Mouse (Mus musculus): Measurements from ENCODE around the gene Nfya. TPM values are rescaled to one million over a fixed set of nuclear protein-coding genes. Genes with fewer than 3 reads are reported as not detected.
A peak's percentile ranks its signal among the peaks of the same experiment; 100 is the strongest.

The Nfya gene
- total RNA-seq (2021) = 10 to 100 TPM; 30.3 to 42.0 TPM
- long read RNA-seq, experiment 1, partial matches to known transcripts = 0 of 4 reads
- long read RNA-seq, experiment 1, other reads (novel, unspliced or antisense) = 3 of 4 reads
- long read RNA-seq, experiment 2, partial matches to known transcripts = 0 of 5 reads
- long read RNA-seq, experiment 2, other reads (novel, unspliced or antisense) = 2 of 5 reads

DNA sequence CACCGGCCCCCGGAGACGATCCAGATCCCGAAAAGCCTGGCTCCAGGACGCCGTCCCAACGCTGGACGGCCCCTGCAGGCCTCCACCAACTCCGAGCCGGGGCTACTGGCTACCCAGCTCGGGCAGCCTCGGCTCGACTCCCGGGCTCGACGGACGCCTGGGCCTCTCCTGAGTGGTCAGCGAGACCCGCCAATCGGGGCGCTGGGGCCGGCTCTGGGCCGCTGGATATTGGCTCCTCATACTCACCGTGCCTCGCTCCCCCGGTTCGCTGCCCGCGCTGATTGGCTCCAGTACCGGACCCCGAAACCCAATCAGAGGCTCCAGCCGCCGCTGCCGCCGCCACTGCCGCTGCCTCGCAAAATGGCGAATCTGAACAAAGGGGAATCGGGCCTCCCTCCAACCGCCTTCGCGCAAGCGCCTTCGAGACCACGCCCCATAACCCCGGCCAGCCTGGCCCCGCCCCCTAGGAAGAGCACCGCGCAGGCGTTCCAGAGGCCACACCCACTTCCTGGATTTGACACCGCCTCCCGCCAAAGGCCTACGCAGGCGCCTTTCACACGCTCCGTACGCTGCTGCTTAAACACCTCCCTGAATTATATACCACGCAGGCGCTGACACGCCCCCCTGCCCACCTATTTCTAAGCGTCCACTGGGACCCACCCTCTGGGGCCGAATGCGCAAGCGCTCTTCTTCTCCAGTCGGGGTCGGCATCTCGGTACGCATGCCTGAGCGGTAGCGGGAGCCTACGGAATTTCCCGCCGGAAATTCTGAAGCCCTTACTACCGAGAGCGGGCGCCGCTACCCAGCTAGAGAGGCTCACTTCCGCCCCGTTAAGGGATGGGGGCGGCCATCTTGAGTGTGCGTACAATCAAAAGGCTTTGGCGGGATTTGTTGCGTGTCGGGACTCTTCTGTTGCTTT, at the start of gene Nfya, which contains the start of gene Oard1:
Gene Nfya, minus strand, starts transcription at position 527 of the 919 bp plus-strand sequence.
Gene Oard1, plus strand, starts transcription at position 635 of the 919 bp plus-strand sequence.
- peak; percentile 100 for DNase-seq (ENCODE audit: low spot score in 2 of 2)

DNA sequence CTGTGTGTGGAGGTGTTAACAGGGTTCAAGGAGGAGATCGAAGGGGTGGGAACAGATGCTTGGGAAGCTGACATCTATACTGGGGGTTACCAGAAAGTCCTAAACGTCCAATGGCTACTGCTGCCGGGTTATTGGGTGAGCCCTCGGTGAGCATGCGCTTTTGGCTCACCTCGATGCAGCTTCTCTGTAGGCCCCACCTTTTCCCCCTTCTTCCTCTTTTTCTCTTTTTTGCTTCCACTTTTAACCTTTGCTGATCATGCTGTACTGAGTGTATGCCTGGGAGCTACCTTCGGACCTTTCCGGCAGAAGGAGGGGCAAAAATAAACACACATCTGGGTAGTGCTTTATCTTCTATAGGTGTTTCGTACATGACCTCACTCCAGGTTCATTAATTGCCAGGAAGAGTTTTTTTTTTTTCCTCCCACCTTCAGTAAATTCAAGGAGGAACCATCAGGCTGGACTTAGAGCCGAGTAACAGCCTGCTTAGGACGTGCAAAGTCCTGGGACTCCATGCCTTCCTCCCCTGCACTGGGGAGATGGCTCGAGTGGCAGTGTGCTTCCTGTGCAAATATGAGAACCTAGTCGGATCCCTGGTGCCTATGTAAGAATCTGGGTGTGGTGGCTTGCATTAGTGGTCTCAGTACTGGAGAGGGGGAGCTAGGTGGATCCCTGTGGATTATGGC, 48.4 kb upstream of the Nfya start:
- no peak for DNase-seq (ENCODE audit: low spot score in 2 of 2)

DNA sequence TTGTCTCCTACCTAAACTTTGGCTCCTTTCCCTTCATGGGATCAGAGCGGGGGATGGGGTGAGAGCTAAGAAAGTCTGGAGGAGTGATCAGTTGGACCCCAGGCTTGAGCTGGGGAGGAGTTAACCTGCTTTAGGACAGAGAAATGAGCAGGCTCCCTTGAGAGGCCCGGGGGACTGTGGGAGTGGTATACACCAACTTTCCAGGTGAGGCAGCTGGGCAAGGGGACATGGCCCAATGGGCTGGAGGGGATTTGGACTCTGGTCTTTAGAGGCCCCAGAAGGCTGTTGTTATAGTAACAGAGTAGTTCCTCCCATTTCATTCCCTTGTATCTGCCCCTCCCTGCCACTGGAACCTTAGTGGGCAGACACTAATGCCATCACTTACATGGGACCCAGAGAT, 46.2 kb upstream of the Nfya start:
- no peak for DNase-seq (ENCODE audit: low spot score in 2 of 2)

- DNase-seq (ENCODE audit: low spot score in 2 of 2) = no peak
Observed at GRCm38 (mm10) chr17:48454688-48455087, 45.0 kb upstream of the Nfya start, which contains the start of gene Unc5cl. Unc5cl (plus strand) TSS chr17:48454901.

GRCm38 (mm10) chr17:48454190-48454589, 44.5 kb upstream of the Nfya start:
- no peak for DNase-seq (ENCODE audit: low spot score in 2 of 2)

- no peak for DNase-seq (ENCODE audit: low spot score in 2 of 2)
Observed at GRCm38 (mm10) chr17:48453489-48453888, 43.8 kb upstream of the Nfya start.

GRCm38 (mm10) chr17:48451753-48452444, 42.2 kb upstream of the Nfya start:
- DNase-seq (ENCODE audit: low spot score in 2 of 2) = no peak

GRCm38 (mm10) chr17:48451353-48451675, 41.6 kb upstream of the Nfya start, which contains the start of gene Tspo2:
Tspo2 (minus strand) TSS chr17:48451522.
- no peak for DNase-seq (ENCODE audit: low spot score in 2 of 2)

GRCm38 (mm10) chr17:48450666-48451352, 41.1 kb upstream of the Nfya start:
- DNase-seq (ENCODE audit: low spot score in 2 of 2) = no peak

DNA sequence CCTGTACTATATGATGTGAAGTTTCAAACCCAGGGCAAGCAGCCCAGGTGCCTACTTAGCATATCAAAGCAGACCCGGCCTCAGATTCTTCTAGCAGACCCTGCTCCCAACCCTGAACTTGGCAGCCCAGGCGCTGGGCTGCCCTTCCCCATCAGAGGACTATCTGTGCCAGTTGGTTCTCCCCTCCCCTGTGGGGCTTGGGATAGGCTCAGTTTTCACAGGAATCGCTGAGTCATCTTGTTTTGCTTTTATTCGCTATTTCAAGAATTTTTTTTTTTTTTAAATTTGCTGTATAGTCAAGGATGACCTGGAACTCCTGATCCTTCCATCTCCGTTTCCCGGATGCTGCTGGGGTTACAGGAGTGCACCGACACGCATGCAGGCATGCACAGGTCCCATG, 38.0 kb upstream of the Nfya start:
- no peak for DNase-seq (ENCODE audit: low spot score in 2 of 2)

DNA sequence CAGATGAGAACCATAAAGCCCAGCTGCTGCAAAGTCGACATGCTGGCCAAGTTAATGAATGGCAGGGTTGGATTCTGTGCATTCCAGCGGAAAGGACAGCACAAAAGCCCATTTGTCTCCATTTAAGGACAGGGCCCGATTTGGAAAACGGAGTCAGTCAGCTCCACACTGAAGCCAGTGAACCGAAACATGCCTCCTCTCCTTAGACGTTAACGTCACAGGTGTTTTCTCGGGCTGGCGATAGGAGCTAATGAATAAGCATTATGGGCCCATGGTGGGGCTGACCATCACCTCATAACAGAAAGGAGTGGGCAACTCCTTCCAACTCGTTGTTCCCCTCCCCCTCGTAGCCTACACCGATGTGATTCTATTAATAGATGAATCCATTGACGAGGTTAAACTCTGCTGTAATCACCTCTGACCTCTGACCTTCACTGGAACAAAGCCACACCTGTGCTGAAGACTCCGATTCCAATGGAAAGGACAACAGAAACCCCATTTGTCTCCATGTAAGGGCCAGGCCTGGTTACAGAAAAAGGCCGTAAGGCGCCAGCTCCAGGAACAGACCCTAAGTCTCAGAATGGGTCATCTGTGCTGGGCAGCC, 33.9 kb upstream of the Nfya start:
- DNase-seq (ENCODE audit: low spot score in 2 of 2) = no peak

DNA sequence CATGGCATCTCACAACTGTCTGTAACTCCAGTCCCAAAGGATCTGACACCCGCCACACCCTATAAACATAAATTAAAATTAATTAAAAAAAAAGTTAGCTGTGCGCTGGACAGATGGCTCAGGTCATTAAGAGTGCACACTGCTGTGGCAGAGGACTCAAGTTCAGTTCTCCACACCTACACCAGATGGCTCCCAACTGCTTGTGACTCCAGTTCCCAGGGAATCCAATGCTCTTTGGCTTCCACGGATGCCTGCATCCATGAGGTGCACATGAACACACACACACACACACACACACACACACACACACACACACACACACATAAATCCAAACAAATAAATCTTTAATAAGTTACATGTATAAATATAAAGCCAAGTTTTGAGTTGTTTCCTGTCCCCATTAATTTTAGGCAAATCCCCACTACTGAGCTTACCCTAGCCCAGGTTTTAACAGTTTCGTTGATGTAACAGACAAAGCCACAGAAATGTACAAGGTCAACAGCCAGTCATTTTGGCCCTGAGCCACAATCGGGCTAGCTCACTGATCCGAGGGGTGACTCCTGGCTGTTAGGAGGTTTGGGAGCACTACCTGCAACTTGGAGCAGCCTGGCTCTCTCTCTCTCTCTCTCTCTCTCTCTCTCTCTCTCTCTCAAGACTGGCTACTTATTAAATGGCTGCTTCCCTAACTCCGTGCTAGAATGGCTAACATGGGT, 33.2 kb upstream of the Nfya start:
- no peak for DNase-seq (ENCODE audit: low spot score in 2 of 2)

DNA sequence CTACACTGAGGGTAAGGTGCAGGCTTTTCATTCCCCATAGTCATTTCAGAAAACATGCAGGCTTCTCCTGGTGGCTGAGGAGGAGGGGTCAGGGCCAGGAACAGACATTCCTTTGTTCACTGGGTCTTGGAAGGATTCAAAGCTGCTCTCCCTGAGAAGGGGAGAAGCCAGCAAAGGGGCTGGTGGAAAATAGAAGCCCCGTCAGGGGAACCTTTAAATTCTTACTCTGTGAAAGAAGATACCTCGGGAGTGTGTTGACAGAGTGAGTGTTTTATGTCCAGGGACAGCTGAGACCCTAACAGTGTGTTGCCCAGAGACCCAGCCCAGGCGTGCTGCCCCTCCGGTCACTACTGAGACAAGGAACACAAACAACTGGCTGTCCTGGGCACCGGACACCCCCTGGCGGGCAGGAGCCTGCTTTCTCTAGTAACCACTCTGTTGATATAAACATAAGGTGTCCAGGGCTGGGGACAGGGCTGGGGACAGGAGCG, 27.8 kb upstream of the Nfya start:
- DNase-seq (ENCODE audit: low spot score in 2 of 2) = no peak

- no peak for DNase-seq (ENCODE audit: low spot score in 2 of 2)
Observed at GRCm38 (mm10) chr17:48436487-48436886, 26.8 kb upstream of the Nfya start.

DNA sequence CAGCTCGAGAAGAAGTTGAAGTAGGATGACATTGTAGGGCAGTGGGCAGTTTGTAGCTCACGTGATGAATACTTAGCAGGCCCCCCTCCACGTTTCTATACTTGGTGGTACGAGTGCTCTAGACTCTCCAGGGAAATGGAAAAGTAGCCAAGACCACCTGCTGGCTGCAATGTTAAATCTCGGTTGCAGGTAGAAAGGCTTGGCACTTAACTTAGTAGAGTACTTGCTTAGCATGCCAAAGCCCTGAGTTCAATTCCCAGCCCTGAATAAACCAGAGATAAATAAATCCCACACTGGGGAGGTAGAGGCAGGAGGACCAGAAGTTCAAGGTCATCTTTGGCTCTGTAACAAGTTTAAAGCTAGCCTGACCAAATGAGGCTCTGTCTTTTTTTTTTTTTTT, 24.8 kb upstream of the Nfya start:
- no peak for DNase-seq (ENCODE audit: low spot score in 2 of 2)

GRCm38 (mm10) chr17:48433689-48434330, 24.1 kb upstream of the Nfya start:
- no peak for DNase-seq (ENCODE audit: low spot score in 2 of 2)

- no peak for DNase-seq (ENCODE audit: low spot score in 2 of 2)
Observed at GRCm38 (mm10) chr17:48433006-48433655, 23.4 kb upstream of the Nfya start.
